Mouse (Mus musculus) MEL (cell line): ENCODE data around the gene Sgtb. TPM values are rescaled to one million over a fixed set of nuclear protein-coding genes. Genes with fewer than 3 reads are reported as not detected.

Experiments used
- DNase-seq: peaks from one replicate; pipeline ENCODE4 v3.0.0; 2011; ENCODE audit warnings: low read depth, low spot score
- H3K27ac ChIP-seq: 2 replicates; pipeline ENCODE4 v1.5.1; 2012; ENCODE audit warnings: low read depth, mild to moderate bottlenecking, control low read depth, low read length, moderate library complexity; ENCODE audit not compliant: control insufficient read depth
- H3K27me3 ChIP-seq, 2 experiments: fragments of 150-350 bp in 1 of 2; sonication (generic) in 1 of 2; 2 replicates each; pipeline ENCODE4 v1.6.1; 2012; ENCODE audit warnings: low read length in 2 of 2, mild to moderate bottlenecking in 2 of 2, improper control_type of control experiment in 1 of 2, moderate library complexity in 1 of 2; ENCODE audit not compliant: insufficient read depth in 2 of 2, control insufficient read depth in 1 of 2
- H3K36me3 ChIP-seq, 2 experiments: 2 replicates each; pipeline ENCODE4 v1.6.1; 2012 to 2014; ENCODE audit warnings: low read length in 2 of 2, improper control_type of control experiment in 1 of 2, inconsistent platforms in 1 of 2, mild to moderate bottlenecking in 1 of 2; ENCODE audit not compliant: insufficient read depth in 2 of 2, control insufficient read depth in 1 of 2
- H3K4me1 ChIP-seq, 2 experiments: fragments of 150-350 bp in 1 of 2; sonication (generic) in 1 of 2; 2 replicates each; pipeline ENCODE4 v1.6.1; 2012; ENCODE audit warnings: low read length in 2 of 2, improper control_type of control experiment in 1 of 2, mild to moderate bottlenecking in 1 of 2; ENCODE audit not compliant: insufficient read depth in 2 of 2, control insufficient read depth in 1 of 2
- H3K4me3 ChIP-seq, 2 experiments: fragments of 150-350 bp in 1 of 2; sonication (generic) in 1 of 2; 2 replicates each; pipeline ENCODE4 v1.5.1; 2012; ENCODE audit warnings: low read depth in 2 of 2, low read length in 2 of 2, mild to moderate bottlenecking in 2 of 2, moderate library complexity in 2 of 2, control low read depth in 1 of 2, improper control_type of control experiment in 1 of 2; ENCODE audit not compliant: control insufficient read depth in 1 of 2, insufficient read depth in 1 of 2
- H3K79me2 ChIP-seq: 2 replicates; pipeline ENCODE4 v1.6.1; 2012; ENCODE audit warnings: mild to moderate bottlenecking, low read length, moderate library complexity; ENCODE audit not compliant: control insufficient read depth, poor library complexity, insufficient read depth
- H3K9ac ChIP-seq: 2 replicates; pipeline ENCODE4 v1.6.1; 2012; ENCODE audit warnings: low read depth, mild to moderate bottlenecking, control low read depth, low read length, moderate library complexity; ENCODE audit not compliant: control insufficient read depth, poor library complexity, severe bottlenecking
- H3K9me3 ChIP-seq: fragments of 150-350 bp; sonication (generic); replicated peaks from 2 replicates; pipeline ENCODE4 v1.6.1; 2012; ENCODE audit warnings: mild to moderate bottlenecking, low read length, improper control_type of control experiment, moderate library complexity; ENCODE audit not compliant: insufficient read depth
- CHD2 ChIP-seq: IDR thresholded peaks from 2 replicates; pipeline ENCODE4 v1.6.1; 2011; ENCODE audit warnings: low read length, improper control_type of control experiment
- ETS1 ChIP-seq: IDR thresholded peaks from 2 replicates; pipeline ENCODE4 v1.6.1; 2012; ENCODE audit warnings: low read depth, mild to moderate bottlenecking, inconsistent platforms, low read length, improper control_type of control experiment, moderate library complexity
- GABPA ChIP-seq: IDR thresholded peaks from 2 replicates; pipeline ENCODE4 v1.6.1; 2012; ENCODE audit warnings: low read depth, mild to moderate bottlenecking, inconsistent platforms, low read length, improper control_type of control experiment, moderate library complexity
- KAT2A ChIP-seq: conservative IDR thresholded peaks from 2 replicates; pipeline ENCODE4 v1.6.1; 2012; ENCODE audit warnings: low read depth, low read length, improper control_type of control experiment, inconsistent platforms
- MAFK ChIP-seq: IDR thresholded peaks from 2 replicates; pipeline ENCODE4 v1.6.1; 2011; ENCODE audit warnings: low read depth, mild to moderate bottlenecking, low read length, improper control_type of control experiment, borderline replicate concordance
- MEF2A ChIP-seq: IDR thresholded peaks from 2 replicates; pipeline ENCODE4 v1.6.1; 2014; ENCODE audit warnings: low read depth, mild to moderate bottlenecking, inconsistent platforms, low read length, improper control_type of control experiment; ENCODE audit not compliant: poor library complexity, insufficient replicate concordance, severe bottlenecking; ENCODE audit errors: extremely low read depth
- MYC ChIP-seq: IDR thresholded peaks from 2 replicates; pipeline ENCODE4 v1.6.1; 2011; ENCODE audit warnings: low read depth, mild to moderate bottlenecking, low read length, improper control_type of control experiment, moderate library complexity
- NELFE ChIP-seq: IDR thresholded peaks from 2 replicates; pipeline ENCODE4 v1.6.1; 2011; ENCODE audit warnings: low read depth, low read length, improper control_type of control experiment
- POLR2A ChIP-seq, 2 experiments: IDR thresholded peaks; 2 replicates each; pipeline ENCODE4 v1.6.1; 2011 to 2012; ENCODE audit warnings: low read length in 2 of 2, mild to moderate bottlenecking in 2 of 2, control low read depth in 1 of 2, improper control_type of control experiment in 1 of 2, low read depth in 1 of 2, moderate library complexity in 1 of 2; ENCODE audit not compliant: control insufficient read depth in 1 of 2, insufficient read depth in 1 of 2, poor library complexity in 1 of 2
- POLR2AphosphoS5 ChIP-seq: IDR thresholded peaks from 2 replicates; pipeline ENCODE4 v1.6.1; 2012; ENCODE audit warnings: low read depth, borderline replicate concordance, mild to moderate bottlenecking, inconsistent platforms, low read length, moderate library complexity, mixed read lengths
- RAD21 ChIP-seq: IDR thresholded peaks from 2 replicates; pipeline ENCODE4 v1.6.1; 2011; ENCODE audit warnings: mild to moderate bottlenecking, low read depth, low read length, improper control_type of control experiment
- SMC3 ChIP-seq: IDR thresholded peaks from 2 replicates; pipeline ENCODE4 v1.6.1; 2011; ENCODE audit warnings: low read depth, low read length, improper control_type of control experiment
- ZC3H11A ChIP-seq: IDR thresholded peaks from 2 replicates; pipeline ENCODE4 v1.6.1; 2012; ENCODE audit warnings: low read depth, mild to moderate bottlenecking, inconsistent platforms, low read length, improper control_type of control experiment
- ZMIZ1 ChIP-seq: IDR thresholded peaks from 2 replicates; pipeline ENCODE4 v1.6.1; 2012; ENCODE audit warnings: low read depth, mild to moderate bottlenecking, inconsistent platforms, low read length, improper control_type of control experiment, moderate library complexity
- polyA plus RNA-seq, 2 experiments: library from polyadenylated mRNA; stranded (reverse) in 1 of 2; unstranded in 1 of 2; fragments of >175 nt in 1 of 2; fragments of >200 nt in 1 of 2; gene quantifications; 2 replicates each; pipeline versions ENCODE4 v1.2.1 to v1.2.4; 2012; ENCODE audit warnings: low replicate concordance in 2 of 2, low read depth in 1 of 2; ENCODE audit not compliant: insufficient read length in 2 of 2, insufficient read depth in 1 of 2, missing spikeins in 1 of 2
- total RNA-seq: library from RNA; depleted of rRNA; stranded (reverse); fragments of 300-350 nt; gene quantifications from 2 replicates; pipeline ENCODE4 v1.2.3, GENCODE M21; 2012

The Sgtb gene
- total and polyA plus RNA-seq, 3 experiments, result 0.11 TPM; not detected in 2

- no peak for DNase-seq
- H3K9me3 ChIP-seq, result no peaks in the 10 kb centered on the region
- no peaks in the 10 kb centered on the region for H3K79me2 ChIP-seq
- no peak overlapping the region for H3K27ac ChIP-seq
- no peak for TF ChIP-seq ETS1
- no peak for TF ChIP-seq ZMIZ1
- TF ChIP-seq SMC3, result no peak
- no peak for TF ChIP-seq POLR2AphosphoS5
- no peak for TF ChIP-seq ZC3H11A
- TF ChIP-seq, all 39 proteins: peak for 0
- Histone ChIP-seq H3K4me1 (no peaks in the 10 kb centered on the region), H3K9ac (no peak overlapping the region), H3K27me3 (peaks cover 2% of the 10 kb centered on the region in 2 experiments), H3K4me3 (no peak overlapping the region), H3K36me3 (no peaks in the 10 kb centered on the region)
These were observed 12.7 kb downstream of the Sgtb start for GRCm38 (mm10) chr13:104122078-104122840.

- TF ChIP-seq KAT2A (no peak), GABPA (no peak), CHD2 (no peak), SMC3 (no peak), NELFE (no peak), POLR2A (IDR thresholded peaks at IDR 0.05; ENCODE audit: control insufficient read depth in 1 of 2, insufficient read depth in 1 of 2, low read depth in 1 of 2, low read length in 2 of 2, poor library complexity in 1 of 2) (no peak), MYC (no peak), MEF2A (no peak), MAFK (no peak), RAD21 (no peak)
- TF ChIP-seq, all 39 proteins: peak for 0
- Histone ChIP-seq H3K4me3 (no peak overlapping the region), H3K36me3 (no peaks in the 10 kb centered on the region), H3K79me2 (no peaks in the 10 kb centered on the region), H3K27me3 (peaks cover 0 to 2% of the 10 kb centered on the region in 2 experiments; a peak in 3 of 4 replicates), H3K27ac (no peak overlapping the region), H3K4me1 (no peaks in the 10 kb centered on the region), H3K9me3 (no peaks in the 10 kb centered on the region), H3K9ac (no peak overlapping the region)
- no peak for DNase-seq
These were observed 14.3 kb downstream of the Sgtb start for GRCm38 (mm10) chr13:104123662-104124381.
